Mouse (Mus musculus) kidney, postnatal 0 days (tissue): ENCODE data around the gene Tmem59. TPM values are rescaled to one million over a fixed set of nuclear protein-coding genes. Genes with fewer than 3 reads are reported as not detected.
A peak's percentile ranks its signal among the peaks of the same experiment; 100 is the strongest.

ENCODE experiments used
- ATAC-seq: fragments of 200-750 bp; cut with Nextera tagmentation; replicated peaks from 2 replicates; pipeline ENCODE4 v1.8.0; 2017; ENCODE audit warnings: low read depth, moderate number of reproducible peaks, moderate TSS enrichment, moderate library complexity; ENCODE audit not compliant: low FRiP score
- DNase-seq: peaks from one replicate; pipeline ENCODE4 v3.0.0-alpha.2; 2016; ENCODE audit warnings: low spot score
- H3K27ac ChIP-seq: fragments of 300-500 bp; sonication (generic); 2 replicates; pipeline ENCODE4 v1.5.1; 2014; ENCODE audit warnings: mild to moderate bottlenecking
- H3K27me3 ChIP-seq: fragments of 300-500 bp; sonication (generic); 2 replicates; pipeline ENCODE4 v1.6.1; 2014; ENCODE audit warnings: low read length, mixed read lengths; ENCODE audit not compliant: insufficient read depth
- H3K36me3 ChIP-seq: fragments of 300-500 bp; sonication (generic); 2 replicates; pipeline ENCODE4 v1.6.1; 2014; ENCODE audit warnings: low read length, mixed read lengths; ENCODE audit not compliant: insufficient read depth
- H3K4me1 ChIP-seq: fragments of 300-500 bp; sonication (generic); replicated peaks from 2 replicates; pipeline ENCODE4 v1.6.1; 2014; ENCODE audit warnings: antibody characterized with exemption, low read length, mixed read lengths; ENCODE audit not compliant: insufficient read depth
- H3K4me2 ChIP-seq: fragments of 300-500 bp; sonication (generic); 2 replicates; pipeline ENCODE4 v1.6.1; 2014; ENCODE audit warnings: mild to moderate bottlenecking, low read length, moderate library complexity, mixed read lengths
- H3K4me3 ChIP-seq: fragments of 300-500 bp; sonication (generic); replicated peaks from 2 replicates; pipeline ENCODE4 v1.5.1; 2014; ENCODE audit warnings: low read depth, low read length
- H3K9ac ChIP-seq: fragments of 300-500 bp; sonication (generic); 2 replicates; pipeline ENCODE4 v1.6.1; 2014; ENCODE audit warnings: low read depth, low read length
- H3K9me3 ChIP-seq: fragments of 300-500 bp; sonication (generic); replicated peaks from 2 replicates; pipeline ENCODE4 v1.6.1; 2016; ENCODE audit warnings: low read length, inconsistent platforms, mixed read lengths
- CTCF ChIP-seq: IDR thresholded peaks from 2 replicates; pipeline ENCODE4 v1.5.1; 2016; ENCODE audit warnings: antibody characterized with exemption, low read depth, mild to moderate bottlenecking, moderate library complexity
- WGBS: fragments of 180-500 bp; shearing (Covaris S2); extraction: QIAGEN DNeasy Blood & Tissue Kit; methylation state at CpG from one replicate; pipeline ENCODE4 v1.1.7; 2014; 5-methylcytosine and 5-hydroxymethylcytosine counted together
- polyA plus RNA-seq: library from polyadenylated mRNA; unstranded; fragments of >200 nt; fragmentation: Nextera tagmentation; extraction: Ambion mirVana; gene quantifications from 2 replicates; pipeline ENCODE4 v1.2.1, GENCODE M21; 2015

Tmem59 gene
- polyA plus RNA-seq, 1 experiment from 2014 or later, result 708 TPM

DNA sequence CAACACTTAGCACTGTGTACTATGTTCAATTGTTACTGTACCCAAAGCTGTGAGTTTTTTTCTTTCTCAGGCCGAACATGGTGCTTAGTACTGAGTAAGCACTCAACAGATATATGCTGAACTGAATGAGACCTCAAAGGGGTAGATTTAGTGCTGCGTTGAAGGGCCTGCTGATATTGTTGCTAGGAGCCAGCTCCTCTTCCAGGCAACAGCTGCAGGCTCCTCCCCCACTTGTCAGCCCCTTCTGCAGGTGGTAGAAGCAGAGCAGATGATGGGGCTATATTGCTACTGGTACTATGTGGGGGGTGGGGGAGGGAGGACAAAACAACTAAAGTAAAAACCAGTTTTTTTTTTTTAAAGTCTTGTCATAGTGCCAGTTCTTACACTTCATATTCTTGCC, 71.3 kb downstream of the Tmem59 start:
- TF ChIP-seq CTCF, result no peak
- Histone ChIP-seq H3K4me1 (peaks cover 18% of the 10 kb centered on the region; the same call in 1 of the 2 replicates), H3K27ac (no peak overlapping the region), H3K4me2 (no peak overlapping the region), H3K4me3 (no peak overlapping the region), H3K36me3 (peaks cover 5% of the 10 kb centered on the region; the same call in 1 of the 2 replicates), H3K27me3 (no peaks in the 10 kb centered on the region), H3K9ac (no peak overlapping the region), H3K9me3 (no peaks in the 10 kb centered on the region)
- ATAC-seq, result no peak
- no peak for DNase-seq
- 47% methylated on average over 2 of the region's 2 CpGs for WGBS

- WGBS, result 25% methylated on average over 4 of the region's 4 CpGs
- Histone ChIP-seq H3K4me1 (peaks cover 14% of the 10 kb centered on the region; the same call in 1 of the 2 replicates), H3K27ac (no peak overlapping the region), H3K4me3 (no peak overlapping the region), H3K4me2 (no peak overlapping the region), H3K36me3 (peaks cover 5% of the 10 kb centered on the region; the same call in 1 of the 2 replicates), H3K9me3 (no peaks in the 10 kb centered on the region), H3K9ac (no peak overlapping the region), H3K27me3 (no peaks in the 10 kb centered on the region)
- DNase-seq (peak; percentile 85), ATAC-seq (no peak)
- peak; percentile 86 for TF ChIP-seq CTCF
Observed at GRCm38 (mm10) chr4:107250494-107250893, 72.3 kb downstream of the Tmem59 start.

Other genes starting within 250 kb of the Tmem59 start
- 94.1 and 99.7 TPM in 2 replicates for gene Mrpl37, start 111.5 kb upstream of the Tmem59 start, polyA plus RNA-seq
- gene Cyb5rl, start 111.4 kb upstream of the Tmem59 start, polyA plus RNA-seq, result 15.0 and 17.4 TPM in 2 replicates
- gene Cdcp2, start 81.5 kb upstream of the Tmem59 start, polyA plus RNA-seq, result 0.09 and 0.10 TPM in 2 replicates
- 24.1 and 37.4 TPM in 2 replicates for gene Tceanc2, start 717 bp downstream of the Tmem59 start, polyA plus RNA-seq
- gene Ldlrad1, start 30.8 kb downstream of the Tmem59 start, polyA plus RNA-seq, result not detected in 2 replicates
- 72.2 and 80.1 TPM in 2 replicates for gene Lrrc42, start 75.1 kb downstream of the Tmem59 start, polyA plus RNA-seq
- 53.7 and 56.7 TPM in 2 replicates for gene Hspb11, start 75.2 kb downstream of the Tmem59 start, polyA plus RNA-seq
- 2.3 and 3.1 TPM in 2 replicates for gene Dio1, start 128.8 kb downstream of the Tmem59 start, polyA plus RNA-seq
- 67.5 and 68.8 TPM in 2 replicates for gene Yipf1, start 136.0 kb downstream of the Tmem59 start, polyA plus RNA-seq
- 19.0 and 21.1 TPM in 2 replicates for gene Ndc1, start 189.4 kb downstream of the Tmem59 start, polyA plus RNA-seq